In genomic region chr7:58668617-58669016, GRCm38 (mm10) we compare ENCODE assay signal across 14 mouse cellular contexts.
"Had no signal": no experiment of that assay in that cellular context is flagged by ENCODE, and none has a peak within 500 bp of the region (broad histone marks: within the 10 kb centered on the region; RNA-seq: fewer than 3 reads in every experiment).

No protein-coding gene starts in this region.

- H3K4me1 ChIP-seq: kidney, embryonic 15.5 days; liver, embryonic 13.5 days; midbrain, embryonic 15.5 days; neural tube, embryonic 13.5 days had no signal

- H3K36me3 ChIP-seq: kidney, embryonic 15.5 days; liver, embryonic 13.5 days; midbrain, embryonic 12.5 days; midbrain, embryonic 15.5 days; neural tube, embryonic 13.5 days had no signal

- H3K9me3 ChIP-seq: kidney, embryonic 15.5 days; liver, embryonic 13.5 days; midbrain, embryonic 12.5 days; midbrain, embryonic 15.5 days; neural tube, embryonic 13.5 days had no signal

- H3K27ac ChIP-seq: kidney, embryonic 15.5 days; liver, embryonic 13.5 days; midbrain, embryonic 12.5 days; midbrain, embryonic 15.5 days; neural tube, embryonic 13.5 days had no signal

- H3K4me3 ChIP-seq: kidney, embryonic 15.5 days; liver, embryonic 13.5 days; midbrain, embryonic 12.5 days; midbrain, embryonic 15.5 days; myocyte; neural tube, embryonic 13.5 days had no signal

- H3K27me3 ChIP-seq: kidney, embryonic 15.5 days; liver, embryonic 13.5 days; midbrain, embryonic 12.5 days; midbrain, embryonic 15.5 days; neural tube, embryonic 13.5 days had no signal

- H3K9ac ChIP-seq: kidney, embryonic 15.5 days; liver, embryonic 13.5 days; midbrain, embryonic 12.5 days; midbrain, embryonic 15.5 days; neural tube, embryonic 13.5 days had no signal

- DNase-seq: kidney, adult 2 months; kidney, postnatal 10 days; kidney, postnatal 36 days; liver, embryonic 13.5 days; lung, adult 2 months; lung, postnatal 14 days; lung, postnatal 4 days; retina, postnatal 1 day; thymus, postnatal 25 days had no signal
